Mouse (Mus musculus) testis, adult 2 months (tissue): ENCODE data around the gene Klhdc8b. TPM values are rescaled to one million over a fixed set of nuclear protein-coding genes. Genes with fewer than 3 reads are reported as not detected.

Experiments
- H3K27ac ChIP-seq: fragments of 200-500 bp; 2 replicates; pipeline ENCODE4 v1.5.1; 2012; ENCODE audit warnings: low read depth, low read length; ENCODE audit not compliant: control insufficient read depth, insufficient read depth
- H3K27me3 ChIP-seq: fragments of 200-500 bp; 2 replicates; pipeline ENCODE4 v1.6.1; 2012; ENCODE audit warnings: mild to moderate bottlenecking, low read length, moderate library complexity; ENCODE audit not compliant: control insufficient read depth, insufficient read depth
- H3K36me3 ChIP-seq: fragments of 200-500 bp; 2 replicates; pipeline ENCODE4 v1.6.1; 2012; ENCODE audit warnings: mild to moderate bottlenecking, low read length; ENCODE audit not compliant: control insufficient read depth, insufficient read depth
- H3K4me1 ChIP-seq: fragments of 200-500 bp; 2 replicates; pipeline ENCODE4 v1.6.1; 2012; ENCODE audit warnings: low read length; ENCODE audit not compliant: control insufficient read depth, insufficient read depth
- H3K4me3 ChIP-seq: fragments of 200-500 bp; 2 replicates; pipeline ENCODE4 v1.5.1; 2012; ENCODE audit warnings: low read depth, mild to moderate bottlenecking, low read length, moderate library complexity, mixed read lengths; ENCODE audit not compliant: control insufficient read depth
- CTCF ChIP-seq: fragments of 200-500 bp; IDR thresholded peaks from 2 replicates; pipeline ENCODE4 v1.5.1; 2012; ENCODE audit warnings: low read depth, mild to moderate bottlenecking, inconsistent platforms, low read length, moderate library complexity; ENCODE audit not compliant: control insufficient read depth, insufficient read depth, insufficient replicate concordance
- POLR2A ChIP-seq: fragments of 200-500 bp; IDR thresholded peaks from 2 replicates; pipeline ENCODE4 v1.6.1; 2012; ENCODE audit warnings: low read depth, mild to moderate bottlenecking, inconsistent platforms, low read length, moderate library complexity; ENCODE audit not compliant: control insufficient read depth
- polyA plus RNA-seq: library from polyadenylated mRNA; depleted of rRNA; stranded (reverse); fragments of >200 nt; gene quantifications from 2 replicates; pipeline ENCODE4 v1.2.3, GENCODE M21; 2012; rRNA removed

Klhdc8b gene
- polyA plus RNA-seq: 15.2 and 18.7 TPM in 2 replicates

DNA sequence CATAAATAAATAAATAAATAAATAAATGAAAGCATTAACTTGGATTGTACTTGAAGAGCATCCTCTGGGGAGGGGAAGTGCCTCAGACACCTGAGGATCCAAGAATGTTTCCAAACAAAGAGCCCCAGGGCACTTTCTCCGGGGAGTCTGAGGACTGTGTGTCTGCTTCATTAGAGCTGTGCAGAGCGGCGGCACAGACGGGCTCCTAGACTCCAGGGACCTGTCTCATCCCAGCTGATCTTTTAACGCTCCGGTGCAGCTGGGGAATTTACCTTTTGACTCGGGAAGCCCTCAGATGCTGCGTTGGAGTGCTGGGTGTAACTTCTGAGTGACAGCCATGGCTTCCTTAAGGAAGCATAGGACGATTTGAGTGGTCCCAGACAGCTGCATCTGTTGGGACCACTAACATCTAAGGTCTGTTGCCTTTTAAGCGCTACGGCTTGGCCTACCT is at the start of gene Klhdc8b:
TSS of gene Klhdc8b (minus strand) at position 401 of the 451 bp plus-strand sequence.
- Histone ChIP-seq H3K27ac (peak within 1 kb of the TSS; percentile 84), H3K36me3 (no peaks in the 10 kb centered on the region), H3K4me3 (peak within 1 kb of the TSS; percentile 90), H3K27me3 (no peaks in the 10 kb centered on the region), H3K4me1 (peaks cover 20% of the 10 kb centered on the region)
- TF ChIP-seq POLR2A: no peak
- no peak for TF ChIP-seq CTCF

DNA sequence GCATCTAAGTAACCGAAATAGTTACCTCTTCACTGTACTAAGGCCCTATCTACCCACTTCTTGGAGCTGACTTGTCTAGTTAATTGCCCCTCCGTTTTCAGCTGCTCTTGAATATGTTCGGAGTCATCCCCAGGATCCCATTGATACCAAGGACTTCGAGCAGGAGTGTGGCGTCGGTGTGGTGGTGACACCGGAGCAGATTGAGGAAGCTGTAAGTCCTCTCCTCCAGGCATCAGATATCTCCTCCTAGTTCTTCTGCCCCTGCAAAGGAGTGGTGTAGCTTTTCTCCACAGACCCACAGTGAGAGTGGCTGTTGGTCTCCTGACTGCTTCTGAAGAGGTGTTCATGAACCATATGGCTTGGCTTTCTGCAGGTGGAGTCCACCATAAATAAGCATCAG is 47.4 kb upstream of the Klhdc8b start:
- peaks cover 1% of the 10 kb centered on the region; the same call in 1 of the 2 replicates for H3K36me3 ChIP-seq
- H3K27ac ChIP-seq: peak overlapping the region; percentile 92; the same call in 1 of the 2 replicates
- peaks cover 6% of the 10 kb centered on the region for H3K4me1 ChIP-seq
- TF ChIP-seq POLR2A (peak; percentile 12; the same call in 1 of the 2 replicates), CTCF (no peak)
- no peaks in the 10 kb centered on the region for H3K27me3 ChIP-seq
- H3K4me3 ChIP-seq: peak overlapping the region; percentile 92

- TF ChIP-seq CTCF (no peak), POLR2A (peak; percentile 71; the same call in 1 of the 2 replicates)
- Histone ChIP-seq H3K36me3 (no peaks in the 10 kb centered on the region; the same call in 1 of the 2 replicates), H3K27me3 (no peaks in the 10 kb centered on the region)
These were observed 46.4 kb upstream of the Klhdc8b start, which contains the start of gene Qars for GRCm38 (mm10) chr9:108507619-108508434. TSS of gene Qars (plus strand) at chr9:108507706.

DNA sequence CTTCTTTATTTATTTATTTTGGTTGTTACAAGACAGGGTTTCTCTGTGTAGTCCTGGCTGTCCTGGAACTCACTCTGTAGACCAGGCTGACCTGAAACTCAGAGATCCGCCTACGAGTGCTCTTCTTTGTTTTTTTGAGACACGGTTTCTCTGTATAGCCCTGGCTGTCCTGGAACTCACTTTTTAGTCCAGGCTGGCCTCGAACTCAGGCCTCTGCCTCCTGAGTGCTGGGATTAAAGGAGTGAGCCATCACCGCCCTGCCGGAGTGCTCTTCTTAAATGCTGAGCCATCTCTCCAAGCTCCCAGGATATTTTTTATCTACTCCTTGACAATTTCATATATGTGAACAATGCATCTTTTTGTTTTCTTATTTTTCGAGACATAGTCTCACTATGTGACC is 45.5 kb upstream of the Klhdc8b start:
- H3K27me3 ChIP-seq: no peaks in the 10 kb centered on the region
- H3K27ac ChIP-seq: peak overlapping the region; percentile 92; the same call in 1 of the 2 replicates
- TF ChIP-seq POLR2A: no peak
- no peak for TF ChIP-seq CTCF
- no peaks in the 10 kb centered on the region; the same call in 1 of the 2 replicates for H3K36me3 ChIP-seq
- H3K4me3 ChIP-seq: peak overlapping the region; percentile 92
- H3K4me1 ChIP-seq: peaks cover 6% of the 10 kb centered on the region

More at GRCm38 (mm10) chr9:108507619-108508434, 46.4 kb upstream of the Klhdc8b start, which contains the start of gene Qars:
- Histone ChIP-seq H3K4me3 (peak within 1 kb of the TSS; percentile 92), H3K27ac (peak within 1 kb of the TSS; percentile 92), H3K4me1 (peaks cover 6% of the 10 kb centered on the region)

GRCm38 (mm10) chr9:108499943-108500342 is 38.6 kb upstream of the Klhdc8b start:
- TF ChIP-seq POLR2A (no peak), CTCF (no peak)
- H3K27ac ChIP-seq: no peak overlapping the region
- no peaks in the 10 kb centered on the region for H3K4me1 ChIP-seq
- H3K36me3 ChIP-seq: peaks cover 6% of the 10 kb centered on the region
- no peaks in the 10 kb centered on the region for H3K27me3 ChIP-seq
- no peak overlapping the region for H3K4me3 ChIP-seq

DNA sequence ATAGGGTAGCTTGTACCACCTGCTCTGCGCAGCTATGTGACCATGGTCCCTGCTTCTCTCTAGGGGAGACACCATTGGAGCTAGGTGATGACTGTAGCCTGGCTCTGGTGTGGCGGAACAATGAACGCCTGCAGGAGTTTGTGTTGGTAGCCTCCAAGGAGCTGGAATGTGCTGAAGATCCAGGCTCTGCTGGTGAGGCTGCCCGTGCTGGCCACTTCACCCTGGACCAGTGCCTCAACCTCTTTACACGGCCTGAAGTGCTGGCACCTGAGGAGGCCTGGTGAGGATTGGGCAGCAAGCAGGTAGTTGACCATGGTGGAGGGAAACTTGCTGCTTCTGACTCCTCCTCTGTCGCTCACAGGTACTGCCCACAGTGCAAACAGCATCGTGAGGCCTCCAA is 37.9 kb upstream of the Klhdc8b start:
- TF ChIP-seq POLR2A: no peak
- no peak for TF ChIP-seq CTCF
- Histone ChIP-seq H3K27me3 (no peaks in the 10 kb centered on the region), H3K27ac (no peak overlapping the region), H3K4me3 (no peak overlapping the region), H3K36me3 (peaks cover 6% of the 10 kb centered on the region), H3K4me1 (no peaks in the 10 kb centered on the region)

- Histone ChIP-seq H3K36me3 (peaks cover 10% of the 10 kb centered on the region), H3K4me3 (no peak overlapping the region), H3K27ac (no peak overlapping the region), H3K4me1 (peaks cover 13% of the 10 kb centered on the region), H3K27me3 (no peaks in the 10 kb centered on the region)
- TF ChIP-seq POLR2A (no peak), CTCF (no peak)
These were observed 33.5 kb upstream of the Klhdc8b start for GRCm38 (mm10) chr9:108494905-108495304.
